Mouse (Mus musculus) C2C12 (cell line): ENCODE measurements around the gene Asf1b.

Source experiments
- CEBPB ChIP-seq: IDR thresholded peaks from one replicate; pipeline ENCODE4 v1.6.1; 2011; ENCODE audit warnings: low read depth, mild to moderate bottlenecking, control low read depth, moderate library complexity
- CTCF ChIP-seq: IDR thresholded peaks from one replicate; pipeline ENCODE4 v1.5.1; 2011; ENCODE audit not compliant: control insufficient read depth, insufficient read depth, insufficient read length
- FOSL1 ChIP-seq: IDR thresholded peaks from one replicate; pipeline ENCODE4 v1.8.0; 2011; ENCODE audit warnings: mild to moderate bottlenecking, low read length; ENCODE audit not compliant: poor library complexity, insufficient read depth, severe bottlenecking
- MAX ChIP-seq: IDR thresholded peaks from one replicate; pipeline ENCODE4 v1.6.1; 2011; ENCODE audit warnings: mild to moderate bottlenecking, control low read depth
- MYOD1 ChIP-seq: IDR thresholded peaks from one replicate; pipeline ENCODE4 v1.6.1; 2011; ENCODE audit warnings: low read depth; ENCODE audit not compliant: control insufficient read depth, insufficient read length
- MYOG ChIP-seq: IDR thresholded peaks from one replicate; pipeline ENCODE4 v1.6.1; 2011; ENCODE audit not compliant: control insufficient read depth, insufficient read length; ENCODE audit errors: extremely low read depth
- USF1 ChIP-seq: IDR thresholded peaks from one replicate; pipeline ENCODE4 v1.6.1; 2011; ENCODE audit warnings: low read depth, mild to moderate bottlenecking, control low read depth, moderate library complexity

- TF ChIP-seq MYOG (no peak), MYOD1 (no peak), CTCF (no peak), USF1 (no peak), MAX (no peak), FOSL1 (no peak), CEBPB (no peak)
These were observed 37.7 kb upstream of the Asf1b start for GRCm38 (mm10) chr8:83917566-83917965.
